Mouse (Mus musculus): ENCODE results near the gene Magi3. TPM values are rescaled to one million over a fixed set of nuclear protein-coding genes. Genes with fewer than 3 reads are reported as not detected.

Magi3 gene
- polyA plus RNA-seq, 1 experiment from 2014 or later, result 4.4 TPM

- H3K9me3 ChIP-seq (replicated peaks), result no peaks in the 10 kb centered on the region
- H3K4me1 ChIP-seq, result no peaks in the 10 kb centered on the region
- DNase-seq (ENCODE audit: low spot score), result no peak
- WGBS, result 86% methylated on average over 5 of the region's 5 CpGs
- peaks cover 3% of the 10 kb centered on the region; the same call in 1 of the 2 replicates for H3K36me3 ChIP-seq
- H3K27me3 ChIP-seq (ENCODE audit: low read depth, poor library complexity, severe bottlenecking), result no peaks in the 10 kb centered on the region
- H3K4me3 ChIP-seq, result no peak overlapping the region
- no peak overlapping the region for H3K27ac ChIP-seq
These were observed 127.4 kb downstream of the Magi3 start for GRCm38 (mm10) chr3:104092759-104093158.

GRCm38 (mm10) chr3:104082031-104082430 lies 138.1 kb downstream of the Magi3 start:
- no peak for DNase-seq (ENCODE audit: low spot score)
- no peaks in the 10 kb centered on the region for H3K9me3 ChIP-seq (replicated peaks)
- H3K36me3 ChIP-seq, result 0 out of 2 replicates have a peak, but pooled peaks cover 4% of the 10 kb centered on the region
- H3K27me3 ChIP-seq (ENCODE audit: low read depth, poor library complexity, severe bottlenecking), result no peaks in the 10 kb centered on the region
- no peak overlapping the region for H3K4me3 ChIP-seq
- H3K4me1 ChIP-seq, result no peaks in the 10 kb centered on the region
- 84% methylated on average over 1 of the region's 1 CpGs for WGBS
- no peak overlapping the region for H3K27ac ChIP-seq

- no peak for DNase-seq (ENCODE audit: low spot score)
- Histone ChIP-seq H3K4me3 (no peak overlapping the region), H3K27me3 (ENCODE audit: low read depth, poor library complexity, severe bottlenecking) (no peaks in the 10 kb centered on the region), H3K36me3 (0 out of 2 replicates have a peak, but pooled peaks cover 4% of the 10 kb centered on the region), H3K9me3 (replicated peaks) (no peaks in the 10 kb centered on the region), H3K4me1 (no peaks in the 10 kb centered on the region), H3K27ac (no peak overlapping the region)
These were observed 141.4 kb downstream of the Magi3 start for GRCm38 (mm10) chr3:104078725-104079124.

GRCm38 (mm10) chr3:104069395-104069794 lies 150.8 kb downstream of the Magi3 start:
- Histone ChIP-seq H3K4me3 (no peak overlapping the region), H3K9me3 (replicated peaks) (no peaks in the 10 kb centered on the region), H3K27me3 (ENCODE audit: low read depth, poor library complexity, severe bottlenecking) (no peaks in the 10 kb centered on the region), H3K4me1 (no peaks in the 10 kb centered on the region), H3K27ac (no peak overlapping the region), H3K36me3 (no peaks in the 10 kb centered on the region)
- no peak for DNase-seq (ENCODE audit: low spot score)

GRCm38 (mm10) chr3:104059001-104059622 lies 161.1 kb downstream of the Magi3 start:
- WGBS, result 79% methylated on average over 6 of the region's 6 CpGs
- Histone ChIP-seq H3K4me3 (no peak overlapping the region), H3K9me3 (replicated peaks) (no peaks in the 10 kb centered on the region), H3K4me1 (no peaks in the 10 kb centered on the region), H3K36me3 (0 out of 2 replicates have a peak, but pooled peaks cover 2% of the 10 kb centered on the region), H3K27me3 (ENCODE audit: low read depth, poor library complexity, severe bottlenecking) (no peaks in the 10 kb centered on the region), H3K27ac (no peak overlapping the region)
- no peak for DNase-seq (ENCODE audit: low spot score)

GRCm38 (mm10) chr3:104032747-104033146 lies 187.4 kb downstream of the Magi3 start:
- Histone ChIP-seq H3K4me1 (no peaks in the 10 kb centered on the region), H3K4me3 (no peak overlapping the region), H3K36me3 (peaks cover 4% of the 10 kb centered on the region; the same call in 1 of the 2 replicates), H3K9me3 (replicated peaks) (no peaks in the 10 kb centered on the region), H3K27ac (no peak overlapping the region), H3K27me3 (ENCODE audit: low read depth, poor library complexity, severe bottlenecking) (no peaks in the 10 kb centered on the region)
- whole genome bisulfite sequencing, result 100% methylated on average over 1 of the region's 1 CpGs
- DNase-seq (ENCODE audit: low spot score), result no peak

- DNase-seq (ENCODE audit: low spot score), result no peak
- H3K4me3 ChIP-seq, result no peak overlapping the region
- no peaks in the 10 kb centered on the region for H3K4me1 ChIP-seq
- no peak overlapping the region for H3K27ac ChIP-seq
- H3K27me3 ChIP-seq (ENCODE audit: low read depth, poor library complexity, severe bottlenecking), result no peaks in the 10 kb centered on the region
- H3K9me3 ChIP-seq (replicated peaks), result no peaks in the 10 kb centered on the region
- WGBS, result 97% methylated on average over 1 of the region's 1 CpGs
- H3K36me3 ChIP-seq, result peaks cover 5% of the 10 kb centered on the region; the same call in 1 of the 2 replicates
These were observed 188.1 kb downstream of the Magi3 start for GRCm38 (mm10) chr3:104032086-104032485.

- Histone ChIP-seq H3K27me3 (ENCODE audit: low read depth, poor library complexity, severe bottlenecking) (no peaks in the 10 kb centered on the region), H3K4me1 (no peaks in the 10 kb centered on the region), H3K36me3 (peaks cover 3% of the 10 kb centered on the region; the same call in 1 of the 2 replicates), H3K9me3 (replicated peaks) (no peaks in the 10 kb centered on the region), H3K27ac (no peak overlapping the region), H3K4me3 (no peak overlapping the region)
- 75% methylated on average over 3 of the region's 3 CpGs for WGBS
- no peak for DNase-seq (ENCODE audit: low spot score)
These were observed 193.2 kb downstream of the Magi3 start for GRCm38 (mm10) chr3:104026938-104027337.

GRCm38 (mm10) chr3:104020101-104020500 lies 200.1 kb downstream of the Magi3 start:
- no peak for DNase-seq (ENCODE audit: low spot score)
- H3K9me3 ChIP-seq (replicated peaks), result no peaks in the 10 kb centered on the region
- H3K4me3 ChIP-seq, result no peak overlapping the region
- H3K36me3 ChIP-seq, result peaks cover 31% of the 10 kb centered on the region
- no peak overlapping the region for H3K27ac ChIP-seq
- H3K27me3 ChIP-seq (ENCODE audit: low read depth, poor library complexity, severe bottlenecking), result no peaks in the 10 kb centered on the region
- no peaks in the 10 kb centered on the region for H3K4me1 ChIP-seq
- 90% methylated on average over 12 of the region's 12 CpGs for WGBS

GRCm38 (mm10) chr3:104019453-104019852 lies 200.7 kb downstream of the Magi3 start:
- no peak for DNase-seq (ENCODE audit: low spot score)
- Histone ChIP-seq H3K4me1 (no peaks in the 10 kb centered on the region), H3K36me3 (peaks cover 38% of the 10 kb centered on the region), H3K27ac (no peak overlapping the region), H3K9me3 (replicated peaks) (no peaks in the 10 kb centered on the region), H3K27me3 (ENCODE audit: low read depth, poor library complexity, severe bottlenecking) (no peaks in the 10 kb centered on the region), H3K4me3 (no peak overlapping the region)
- 82% methylated on average over 4 of the region's 4 CpGs for WGBS

- Histone ChIP-seq H3K4me3 (no peak overlapping the region), H3K27me3 (ENCODE audit: low read depth, poor library complexity, severe bottlenecking) (no peaks in the 10 kb centered on the region), H3K4me1 (no peaks in the 10 kb centered on the region), H3K9me3 (replicated peaks) (no peaks in the 10 kb centered on the region), H3K27ac (no peak overlapping the region), H3K36me3 (peaks cover 39% of the 10 kb centered on the region)
- DNase-seq (ENCODE audit: low spot score), result no peak
- 90% methylated on average over 3 of the region's 3 CpGs for WGBS
These were observed 202.2 kb downstream of the Magi3 start for GRCm38 (mm10) chr3:104017931-104018330.

GRCm38 (mm10) chr3:104011972-104012371 lies 208.2 kb downstream of the Magi3 start:
- WGBS, result 90% methylated on average over 2 of the region's 2 CpGs
- Histone ChIP-seq H3K36me3 (peaks cover 39% of the 10 kb centered on the region), H3K4me1 (no peaks in the 10 kb centered on the region), H3K4me3 (no peak overlapping the region), H3K27me3 (ENCODE audit: low read depth, poor library complexity, severe bottlenecking) (no peaks in the 10 kb centered on the region), H3K9me3 (replicated peaks) (no peaks in the 10 kb centered on the region), H3K27ac (no peak overlapping the region)
- DNase-seq (ENCODE audit: low spot score), result no peak

GRCm38 (mm10) chr3:104009924-104010662 lies 210.1 kb downstream of the Magi3 start:
- WGBS, result 89% methylated on average over 5 of the region's 5 CpGs
- DNase-seq (ENCODE audit: low spot score), result no peak

More at GRCm38 (mm10) chr3:104009924-104010662, 210.1 kb downstream of the Magi3 start:
- H3K36me3 ChIP-seq, result peaks cover 43% of the 10 kb centered on the region
- H3K4me3 ChIP-seq, result no peak overlapping the region
- no peak overlapping the region for H3K27ac ChIP-seq
- H3K9me3 ChIP-seq (replicated peaks), result no peaks in the 10 kb centered on the region
- H3K27me3 ChIP-seq (ENCODE audit: low read depth, poor library complexity, severe bottlenecking), result no peaks in the 10 kb centered on the region
- no peaks in the 10 kb centered on the region for H3K4me1 ChIP-seq
